Mouse (Mus musculus) erythroblast, embryonic 14.5 days (primary cell): ENCODE measurements around the gene Pcdh9.

Source experiments
- GATA1 ChIP-seq: IDR thresholded peaks from 2 replicates; pipeline ENCODE4 v1.6.1; 2012; ENCODE audit warnings: low read length, inconsistent platforms, mixed read lengths
- TAL1 ChIP-seq: IDR thresholded peaks from 3 replicates; pipeline ENCODE4 v1.6.1; 2012; ENCODE audit warnings: low read length, inconsistent platforms, mixed read lengths

DNA sequence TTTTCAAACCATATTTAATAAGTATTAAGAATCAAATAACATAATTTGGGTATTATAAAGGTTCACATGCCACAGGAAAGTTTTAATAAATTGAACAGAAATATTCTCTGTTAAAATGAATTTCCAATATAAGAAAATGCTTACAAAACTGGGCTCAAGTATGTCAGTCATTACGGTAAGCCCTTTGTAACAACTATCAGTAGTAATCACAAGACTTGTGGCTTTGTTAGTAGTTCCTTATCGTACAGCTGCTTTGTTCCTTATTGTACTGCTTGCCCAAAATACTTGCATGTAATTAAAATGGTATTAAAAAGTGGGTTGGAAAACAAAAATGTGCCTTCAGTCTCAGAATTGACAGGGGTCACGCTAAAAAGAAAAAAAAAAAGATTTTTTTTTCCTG, 32.4 kb downstream of the Pcdh9 start:
- TF ChIP-seq TAL1, result no peak
- no peak for TF ChIP-seq GATA1
